Mouse (Mus musculus): ENCODE measurements around the gene Rdx. TPM values are rescaled to one million over a fixed set of nuclear protein-coding genes. Genes with fewer than 3 reads are reported as not detected.
A peak's percentile ranks its signal among the peaks of the same experiment; 100 is the strongest.

The Rdx gene
- polyA plus RNA-seq, 1 experiment from 2014 or later: 144 TPM

DNA sequence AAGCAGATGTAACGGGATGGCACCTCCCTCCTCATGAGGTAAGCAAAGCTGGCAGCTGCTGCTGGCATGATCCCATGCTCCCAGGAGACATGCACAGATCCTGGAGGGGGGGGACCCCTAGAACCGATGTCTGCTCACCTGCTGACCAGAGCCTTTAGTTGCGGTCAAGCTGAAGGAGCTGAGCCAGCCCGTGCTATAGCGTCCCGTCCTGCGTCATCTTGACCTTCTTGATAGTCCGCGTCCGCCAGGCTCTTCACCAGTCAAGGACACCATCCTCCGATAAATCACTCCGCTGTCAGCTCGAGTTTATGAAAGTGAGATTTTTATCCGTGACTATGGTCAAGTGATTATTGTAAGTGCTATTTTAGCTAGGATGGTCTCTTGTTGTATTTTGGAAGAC is 53.5 kb downstream of the Rdx start:
- Histone ChIP-seq H3K4me1 (peaks cover 16% of the 10 kb centered on the region), H3K27ac (replicated peaks) (no peak overlapping the region), H3K36me3 (replicated peaks) (no peaks in the 10 kb centered on the region), H3K27me3 (replicated peaks; ENCODE audit: low read depth, poor library complexity, severe bottlenecking) (no peaks in the 10 kb centered on the region), H3K9me3 (no peaks in the 10 kb centered on the region), H3K4me3 (no peak overlapping the region)
- WGBS: 91% methylated on average over 14 of the region's 14 CpGs
- no peak for DNase-seq (ENCODE audit: low spot score)

DNA sequence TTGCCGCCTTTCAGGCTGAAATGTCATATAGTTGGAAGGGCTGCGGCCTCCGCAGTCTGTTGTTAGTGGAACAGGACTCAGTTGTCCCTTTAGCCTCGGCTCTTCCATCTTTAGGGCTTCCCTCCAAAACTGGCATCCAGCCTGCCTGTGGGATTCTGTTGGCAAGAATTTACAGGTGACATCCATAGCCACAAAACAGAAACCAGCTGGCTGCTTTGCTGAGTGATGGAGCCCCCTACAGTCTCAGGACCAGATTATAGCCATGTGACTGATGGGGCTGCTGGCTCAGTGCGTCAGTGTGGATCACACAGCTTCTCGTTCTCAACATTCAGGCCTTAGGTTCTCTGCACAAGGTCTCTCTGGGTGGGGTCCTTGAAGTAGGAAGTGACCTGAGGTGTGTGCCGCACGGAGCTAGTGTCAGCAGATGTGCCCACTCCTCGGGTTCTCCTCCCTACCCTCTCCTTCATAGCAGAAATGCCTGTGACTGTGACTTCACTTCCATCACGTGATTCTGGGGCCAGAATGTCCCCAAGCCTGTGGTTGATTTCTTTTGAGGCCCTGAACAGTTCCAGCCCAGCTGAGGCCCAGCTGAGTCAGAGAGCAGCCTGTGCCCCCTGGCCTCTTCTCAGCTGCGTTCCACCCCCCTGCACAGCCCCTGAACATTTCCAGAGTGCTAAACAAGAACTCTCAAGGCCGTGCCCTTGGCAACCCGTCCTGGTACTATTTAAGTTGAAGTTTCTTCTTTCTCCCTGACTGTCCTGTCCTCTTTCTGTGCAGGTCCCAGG is 55.3 kb downstream of the Rdx start:
- Histone ChIP-seq H3K9me3 (no peaks in the 10 kb centered on the region), H3K4me3 (no peak overlapping the region), H3K27me3 (replicated peaks; ENCODE audit: low read depth, poor library complexity, severe bottlenecking) (no peaks in the 10 kb centered on the region), H3K36me3 (replicated peaks) (no peaks in the 10 kb centered on the region), H3K4me1 (peaks cover 15% of the 10 kb centered on the region), H3K27ac (replicated peaks) (0 out of 2 replicates have a peak overlapping the region, but pooled peaks have one; percentile 30)
- DNase-seq (ENCODE audit: low spot score): peak; percentile 28
- WGBS: 71% methylated on average over 13 of the region's 13 CpGs

DNA sequence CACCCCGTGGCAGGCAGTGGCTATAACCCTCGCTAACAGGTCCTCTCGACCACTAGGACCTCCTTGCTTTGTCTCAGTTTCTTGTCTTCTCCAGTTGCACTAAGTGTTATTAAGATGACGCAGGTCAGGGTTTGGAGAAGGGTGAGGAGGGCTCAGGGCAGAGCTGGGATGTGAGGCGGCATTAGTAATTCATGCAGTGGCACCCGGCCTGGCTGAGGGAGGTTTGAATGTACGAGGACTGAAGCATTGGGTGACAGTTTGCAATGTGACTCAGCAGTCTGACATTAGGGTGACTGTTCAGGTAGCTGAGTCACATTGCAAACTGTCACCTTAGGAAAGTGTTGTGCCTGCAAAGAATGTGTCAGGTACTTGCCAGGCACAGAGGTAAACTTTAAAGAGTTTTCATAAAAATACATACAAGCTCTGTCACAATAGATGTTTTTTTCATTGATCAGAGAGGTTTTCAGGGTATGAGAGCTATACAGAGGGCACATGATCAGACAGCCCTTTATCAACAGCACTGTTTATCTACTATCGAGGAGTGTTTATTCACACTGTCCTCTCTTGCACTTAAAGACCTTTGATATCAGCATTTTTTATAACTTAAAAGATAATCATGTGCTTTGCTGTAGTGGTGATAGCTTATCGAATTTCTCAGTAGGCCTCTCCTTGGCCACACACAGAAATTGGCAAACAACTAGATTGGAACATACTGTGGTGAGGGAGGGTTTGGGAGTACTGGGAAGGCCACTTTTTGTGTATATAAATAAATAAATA is 56.7 kb downstream of the Rdx start:
- H3K27ac ChIP-seq (replicated peaks): no peak overlapping the region
- H3K27me3 ChIP-seq (replicated peaks; ENCODE audit: low read depth, poor library complexity, severe bottlenecking): no peaks in the 10 kb centered on the region
- H3K4me1 ChIP-seq: peaks cover 11% of the 10 kb centered on the region
- H3K4me3 ChIP-seq: no peak overlapping the region
- DNase-seq (ENCODE audit: low spot score): no peak
- no peaks in the 10 kb centered on the region for H3K36me3 ChIP-seq (replicated peaks)
- 83% methylated on average over 9 of the region's 9 CpGs for whole genome bisulfite sequencing
- H3K9me3 ChIP-seq: no peaks in the 10 kb centered on the region

DNA sequence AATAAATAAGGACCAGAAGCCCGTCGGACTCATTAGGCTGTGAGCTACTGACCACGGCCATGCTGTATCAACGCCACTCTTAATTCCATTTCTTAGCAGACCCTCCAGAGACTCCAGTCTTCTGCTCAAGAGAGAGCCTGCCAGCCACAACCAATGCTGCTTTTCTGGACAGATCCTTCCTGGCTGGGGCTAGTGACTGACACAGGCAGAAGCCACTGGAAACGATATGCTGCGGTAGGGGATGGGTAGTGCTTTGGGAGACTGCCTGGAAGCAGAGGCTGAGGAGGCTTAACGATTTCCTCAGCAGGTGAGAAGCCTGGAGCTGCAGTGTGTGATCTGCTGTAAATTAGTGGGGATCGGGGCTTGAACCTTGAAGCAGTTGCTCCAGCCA is 57.2 kb downstream of the Rdx start:
- 77% methylated on average over 8 of the region's 8 CpGs for WGBS
- no peaks in the 10 kb centered on the region for H3K9me3 ChIP-seq
- no peak overlapping the region for H3K27ac ChIP-seq (replicated peaks)
- no peaks in the 10 kb centered on the region for H3K36me3 ChIP-seq (replicated peaks)
- DNase-seq (ENCODE audit: low spot score): no peak
- H3K27me3 ChIP-seq (replicated peaks; ENCODE audit: low read depth, poor library complexity, severe bottlenecking): no peaks in the 10 kb centered on the region
- peaks cover 11% of the 10 kb centered on the region for H3K4me1 ChIP-seq
- no peak overlapping the region for H3K4me3 ChIP-seq

DNA sequence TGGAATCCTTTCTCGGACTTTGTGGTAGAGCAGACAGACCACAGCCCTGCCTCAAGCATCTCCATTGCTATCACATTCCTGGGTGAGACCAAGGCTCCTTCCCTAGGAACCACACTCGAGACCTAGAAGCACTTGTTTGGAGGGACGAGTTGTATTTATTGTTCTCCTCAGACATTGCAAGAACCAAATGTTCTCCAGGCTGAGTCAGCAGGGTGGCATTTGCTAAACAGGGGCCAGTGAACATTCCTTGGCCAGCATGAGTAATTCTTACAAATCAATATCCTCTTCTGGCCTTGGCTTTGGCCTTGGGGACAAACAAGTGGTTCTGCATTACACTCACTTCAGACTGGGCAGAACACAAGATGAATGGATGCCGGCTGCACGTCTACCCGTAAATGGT is 58.5 kb downstream of the Rdx start:
- Histone ChIP-seq H3K4me3 (no peak overlapping the region), H3K36me3 (replicated peaks) (no peaks in the 10 kb centered on the region), H3K27me3 (replicated peaks; ENCODE audit: low read depth, poor library complexity, severe bottlenecking) (no peaks in the 10 kb centered on the region), H3K27ac (replicated peaks) (no peak overlapping the region), H3K9me3 (no peaks in the 10 kb centered on the region), H3K4me1 (peaks cover 11% of the 10 kb centered on the region)
- WGBS: 92% methylated on average over 6 of the region's 6 CpGs
- no peak for DNase-seq (ENCODE audit: low spot score)

DNA sequence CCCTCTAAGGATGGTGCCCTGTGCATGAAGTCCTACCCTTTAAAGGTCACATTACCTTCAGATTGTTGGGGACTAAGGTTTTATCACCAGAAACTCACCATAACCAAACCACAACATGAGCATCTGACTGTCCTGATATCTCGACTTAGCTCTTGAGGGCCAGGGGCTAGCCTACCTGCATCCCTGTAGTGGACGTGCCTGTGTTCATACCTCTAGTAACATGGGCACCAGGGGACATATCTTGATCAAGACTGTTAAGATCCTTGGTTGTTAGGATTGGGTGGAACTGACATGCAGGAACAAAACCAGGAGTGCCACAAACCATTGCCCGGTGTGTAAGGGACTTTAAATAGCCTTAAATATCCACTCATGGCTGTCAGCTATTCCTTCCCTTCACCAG is 60.2 kb downstream of the Rdx start:
- Histone ChIP-seq H3K4me3 (no peak overlapping the region), H3K27me3 (replicated peaks; ENCODE audit: low read depth, poor library complexity, severe bottlenecking) (no peaks in the 10 kb centered on the region), H3K9me3 (no peaks in the 10 kb centered on the region), H3K36me3 (replicated peaks) (peaks cover 8% of the 10 kb centered on the region; the same call in 1 of the 2 replicates), H3K4me1 (peaks cover 8% of the 10 kb centered on the region), H3K27ac (replicated peaks) (no peak overlapping the region)
- 95% methylated on average over 3 of the region's 3 CpGs for WGBS
- no peak for DNase-seq (ENCODE audit: low spot score)

DNA sequence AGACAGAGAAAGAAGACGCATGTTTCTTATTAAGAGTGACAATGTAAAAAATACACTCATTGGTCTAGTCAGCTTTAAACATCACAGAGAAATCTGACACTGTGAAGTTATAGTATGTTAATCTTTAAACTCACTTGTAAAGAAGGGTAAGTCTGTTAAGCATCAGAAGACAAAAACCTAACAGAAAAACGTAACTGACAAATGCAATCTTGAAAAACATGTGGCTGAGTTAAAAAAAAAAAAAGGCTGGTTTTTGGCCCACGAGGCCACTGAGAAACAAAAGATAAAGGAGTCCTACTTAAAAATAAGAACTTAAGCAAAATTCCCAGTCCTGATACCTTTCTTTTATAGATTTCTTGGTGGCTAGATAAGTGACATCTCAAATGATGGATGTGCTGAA is 63.8 kb downstream of the Rdx start:
- 83% methylated on average over 3 of the region's 3 CpGs for WGBS
- H3K4me1 ChIP-seq: no peaks in the 10 kb centered on the region
- no peak overlapping the region for H3K27ac ChIP-seq (replicated peaks)
- H3K36me3 ChIP-seq (replicated peaks): peaks cover 19% of the 10 kb centered on the region
- H3K27me3 ChIP-seq (replicated peaks; ENCODE audit: low read depth, poor library complexity, severe bottlenecking): no peaks in the 10 kb centered on the region
- no peaks in the 10 kb centered on the region for H3K9me3 ChIP-seq
- no peak overlapping the region for H3K4me3 ChIP-seq
- no peak for DNase-seq (ENCODE audit: low spot score)

DNA sequence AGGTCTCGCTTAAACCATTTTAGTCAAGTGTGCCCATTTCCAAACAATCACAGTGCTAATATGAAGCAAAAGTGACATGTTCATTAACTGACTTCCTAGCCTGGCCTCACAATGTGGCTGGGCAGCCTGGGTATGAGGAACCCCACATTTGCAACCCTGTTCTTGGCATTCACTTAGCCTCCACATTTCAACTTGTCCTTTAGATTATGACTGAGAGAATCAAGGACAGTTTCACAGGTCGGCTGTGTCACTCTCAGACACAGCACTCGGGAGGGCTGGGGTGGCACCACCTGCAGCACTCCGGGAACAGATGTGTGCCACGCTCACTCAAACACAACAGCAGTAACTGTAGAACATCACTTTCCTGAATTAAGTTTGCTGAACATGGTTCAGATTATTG is 66.1 kb downstream of the Rdx start:
- H3K4me1 ChIP-seq: no peaks in the 10 kb centered on the region
- H3K36me3 ChIP-seq (replicated peaks): peaks cover 34% of the 10 kb centered on the region
- WGBS: 90% methylated on average over 5 of the region's 5 CpGs
- no peak for DNase-seq (ENCODE audit: low spot score)
- no peaks in the 10 kb centered on the region for H3K9me3 ChIP-seq
- H3K4me3 ChIP-seq: no peak overlapping the region
- H3K27ac ChIP-seq (replicated peaks): no peak overlapping the region
- no peaks in the 10 kb centered on the region for H3K27me3 ChIP-seq (replicated peaks; ENCODE audit: low read depth, poor library complexity, severe bottlenecking)

DNA sequence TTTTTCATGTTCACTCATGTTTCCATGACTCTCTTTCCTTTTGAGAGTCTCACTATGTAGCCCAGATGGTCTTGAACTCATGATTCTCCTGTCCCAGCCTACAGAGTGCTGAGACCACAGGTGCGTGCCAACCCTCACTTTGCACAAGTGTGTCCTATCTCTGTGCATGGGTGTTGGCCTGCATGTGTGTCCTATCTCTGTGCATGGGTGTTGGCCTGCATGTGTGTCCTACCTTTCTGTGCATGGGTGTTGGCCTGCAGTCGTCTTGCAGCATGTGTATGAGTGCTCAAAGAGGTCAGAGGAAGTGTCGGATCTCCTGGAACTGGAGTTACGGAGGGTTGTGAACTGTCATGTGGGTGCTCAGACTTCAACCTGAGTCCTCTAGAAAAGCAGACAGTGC is 72.2 kb downstream of the Rdx start:
- Histone ChIP-seq H3K27ac (replicated peaks) (no peak overlapping the region), H3K4me1 (no peaks in the 10 kb centered on the region), H3K4me3 (no peak overlapping the region), H3K27me3 (replicated peaks; ENCODE audit: low read depth, poor library complexity, severe bottlenecking) (no peaks in the 10 kb centered on the region), H3K36me3 (replicated peaks) (peaks cover 53% of the 10 kb centered on the region), H3K9me3 (no peaks in the 10 kb centered on the region)
- WGBS: 87% methylated on average over 4 of the region's 4 CpGs
- no peak for DNase-seq (ENCODE audit: low spot score)

DNA sequence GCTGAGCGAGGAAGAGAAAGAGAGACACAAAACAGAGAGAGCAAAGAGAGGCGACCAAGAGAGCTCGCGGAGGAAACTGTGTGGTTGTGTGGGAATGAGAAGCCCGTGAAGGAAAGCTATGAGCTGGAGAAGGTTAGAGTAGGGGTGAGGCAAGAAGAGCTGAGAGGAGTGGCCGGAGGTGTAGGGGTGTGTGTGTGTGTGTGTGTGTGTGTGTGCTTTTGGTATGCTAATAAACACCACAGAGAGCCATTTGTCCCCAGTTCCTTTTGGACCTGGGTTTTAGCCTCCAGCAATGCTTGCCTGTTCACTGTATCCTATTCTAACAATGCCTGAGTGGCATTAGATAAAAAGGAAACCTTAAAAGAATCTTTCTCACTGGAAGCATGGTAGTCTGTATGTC is 78.3 kb downstream of the Rdx start:
- WGBS: 91% methylated on average over 6 of the region's 6 CpGs
- no peaks in the 10 kb centered on the region for H3K9me3 ChIP-seq
- DNase-seq (ENCODE audit: low spot score): no peak
- no peak overlapping the region for H3K27ac ChIP-seq (replicated peaks)
- no peaks in the 10 kb centered on the region for H3K4me1 ChIP-seq
- peaks cover 35% of the 10 kb centered on the region for H3K36me3 ChIP-seq (replicated peaks)
- no peaks in the 10 kb centered on the region for H3K27me3 ChIP-seq (replicated peaks; ENCODE audit: low read depth, poor library complexity, severe bottlenecking)
- H3K4me3 ChIP-seq: no peak overlapping the region

DNA sequence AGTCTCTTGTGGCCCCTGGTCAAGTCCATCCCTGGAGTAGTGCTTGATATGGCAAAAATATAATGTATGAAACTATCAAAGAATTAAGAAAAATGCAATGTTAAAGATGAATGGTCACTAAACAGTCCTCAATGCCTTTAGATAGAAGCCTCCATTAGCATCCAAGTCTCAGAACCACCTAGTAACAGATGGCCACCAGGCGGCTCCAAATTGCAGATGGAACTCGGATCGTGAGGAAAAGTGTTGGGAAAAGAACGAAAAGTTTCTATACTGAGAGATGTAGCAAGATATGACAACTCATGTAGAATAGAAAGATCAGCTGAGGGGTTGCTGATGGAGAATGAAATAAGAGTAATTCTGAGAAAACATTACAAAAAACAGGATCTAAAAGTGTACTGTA is 83.4 kb downstream of the Rdx start:
- WGBS: 76% methylated on average over 4 of the region's 4 CpGs
- peaks cover 27% of the 10 kb centered on the region for H3K36me3 ChIP-seq (replicated peaks)
- DNase-seq (ENCODE audit: low spot score): no peak

DNA sequence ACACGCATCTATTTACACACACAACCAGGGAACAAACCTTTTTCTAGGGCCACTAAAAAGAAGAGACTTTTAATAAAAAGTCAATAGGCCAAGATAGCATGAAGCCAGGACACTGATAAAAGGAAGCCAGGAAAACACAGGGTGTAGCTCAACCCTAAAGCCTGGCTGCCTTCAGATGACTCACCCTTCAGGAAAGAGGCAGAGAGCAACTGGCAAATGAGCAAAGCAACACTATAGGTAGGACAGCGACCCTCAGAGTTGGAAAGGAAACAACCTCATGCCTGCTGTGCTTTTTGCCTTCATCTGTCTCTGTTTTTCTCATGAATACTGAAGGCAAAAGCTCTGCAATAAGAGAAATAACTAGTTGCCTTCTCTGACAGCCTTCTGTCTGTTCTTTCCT is 85.8 kb downstream of the Rdx start:
- DNase-seq (ENCODE audit: low spot score): no peak
- H3K4me3 ChIP-seq: no peak overlapping the region
- no peak overlapping the region for H3K27ac ChIP-seq (replicated peaks)
- H3K36me3 ChIP-seq (replicated peaks): peaks cover 23% of the 10 kb centered on the region
- H3K4me1 ChIP-seq: no peaks in the 10 kb centered on the region
- no peaks in the 10 kb centered on the region for H3K27me3 ChIP-seq (replicated peaks; ENCODE audit: low read depth, poor library complexity, severe bottlenecking)
- no peaks in the 10 kb centered on the region for H3K9me3 ChIP-seq
- WGBS: 84% methylated on average over 2 of the region's 2 CpGs

More for the DNA sequence above, 83.4 kb downstream of the Rdx start:
- Histone ChIP-seq H3K4me3 (no peak overlapping the region), H3K4me1 (no peaks in the 10 kb centered on the region), H3K27me3 (replicated peaks; ENCODE audit: low read depth, poor library complexity, severe bottlenecking) (no peaks in the 10 kb centered on the region), H3K9me3 (no peaks in the 10 kb centered on the region), H3K27ac (replicated peaks) (no peak overlapping the region)

All from embryonic facial prominence, embryonic 10.5 days (tissue).